ENCODE assay signal across 22 mouse cellular contexts in genomic region chrX:107004496-107004895, GRCm38 (mm10).
A peak's percentile ranks its signal among the peaks of the same experiment; 100 is the strongest.
DNase-seq lines count a peak whose midpoint lies in the region; ATAC-seq lines count a peak whose summit lies in the region.
"Had no signal": no experiment of that assay in that cellular context is flagged by ENCODE, and none has a peak within 500 bp of the region (broad histone marks: within the 10 kb centered on the region; RNA-seq: fewer than 3 reads in every experiment).

No protein-coding gene starts in this region.

- DNase-seq in heart, adult 11 months: peak; percentile 14
- DNase-seq in retina, postnatal 1 day: peak; percentile 1
- no peak for DNase-seq in retina, embryonic 14.5 days (ENCODE audit: low spot score)
- DNase-seq in urinary bladder, postnatal 36 days (ENCODE audit: low spot score in 2 of 2): no peak
- DNase-seq: adrenal gland, adult 2 months; adrenal gland, postnatal 10 days; adrenal gland, postnatal 25 days; cerebellum, adult 11 months; cerebellum, adult 18-20 months; cerebellum, adult 8-10 months; cerebellum, adult 9-11 months; cerebellum, postnatal 14 days; cerebellum, postnatal 36 days; forebrain, postnatal 0 days had no signal

- no peaks in the 10 kb centered on the region for H3K4me1 ChIP-seq in heart, embryonic 11.5 days (ENCODE audit: control insufficient read depth, insufficient read depth, low read length)
- H3K4me1 ChIP-seq: embryonic facial prominence, embryonic 15.5 days; forebrain, embryonic 12.5 days had no signal

- H3K9ac ChIP-seq in heart, embryonic 11.5 days (ENCODE audit: low read depth, low read length): no peak overlapping the region
- H3K9ac ChIP-seq: embryonic facial prominence, embryonic 13.5 days; embryonic facial prominence, embryonic 15.5 days; forebrain, embryonic 12.5 days; forebrain, postnatal 0 days had no signal

- H3K27me3 ChIP-seq in heart, embryonic 11.5 days (ENCODE audit: control insufficient read depth, insufficient read depth, low read length): no peaks in the 10 kb centered on the region
- H3K27me3 ChIP-seq: embryonic facial prominence, embryonic 13.5 days; embryonic facial prominence, embryonic 15.5 days; forebrain, embryonic 12.5 days had no signal

- no peak overlapping the region for H3K4me3 ChIP-seq in heart, embryonic 11.5 days (ENCODE audit: low read depth, low read length)
- H3K4me3 ChIP-seq: embryonic facial prominence, embryonic 13.5 days; embryonic facial prominence, embryonic 15.5 days; erythroblast, embryonic 14.5 days; forebrain, embryonic 10.5 days; forebrain, embryonic 12.5 days had no signal

- no peaks in the 10 kb centered on the region for H3K9me3 ChIP-seq in heart, embryonic 11.5 days (replicated peaks; ENCODE audit: control insufficient read depth, low read length)
- H3K9me3 ChIP-seq: embryonic facial prominence, embryonic 13.5 days; embryonic facial prominence, embryonic 15.5 days; forebrain, embryonic 10.5 days; forebrain, embryonic 12.5 days had no signal

- no peaks in the 10 kb centered on the region for H3K36me3 ChIP-seq in heart, embryonic 11.5 days (ENCODE audit: control insufficient read depth, insufficient read depth, low read length)
- H3K36me3 ChIP-seq: embryonic facial prominence, embryonic 13.5 days; embryonic facial prominence, embryonic 15.5 days; forebrain, embryonic 10.5 days; forebrain, embryonic 12.5 days had no signal

- no peak overlapping the region for H3K4me2 ChIP-seq in heart, embryonic 11.5 days
- H3K4me2 ChIP-seq: embryonic facial prominence, embryonic 13.5 days; embryonic facial prominence, embryonic 15.5 days; forebrain, embryonic 12.5 days had no signal

- no peak overlapping the region for H3K27ac ChIP-seq in heart, embryonic 11.5 days (ENCODE audit: low read depth, low read length)
- H3K27ac ChIP-seq: embryonic facial prominence, embryonic 13.5 days; embryonic facial prominence, embryonic 15.5 days; forebrain, embryonic 10.5 days; forebrain, embryonic 12.5 days had no signal

- ATAC-seq in heart, embryonic 11.5 days (replicated peaks; ENCODE audit: insufficient number of reproducible peaks, low FRiP score, low TSS enrichment): no peak
- ATAC-seq in monocyte, adult 5-6 weeks (replicated peaks; ENCODE audit: insufficient number of reproducible peaks, low FRiP score, low TSS enrichment, poor library complexity, severe bottlenecking): peak; percentile 96
- ATAC-seq: forebrain, embryonic 14.5 days; forebrain, postnatal 0 days had no signal

- WGBS in heart, embryonic 11.5 days (ENCODE audit: insufficient replicate concordance): 68% methylated on average over 7 of the region's 7 CpGs

Comparison
In these comparisons a context has a peak if more than half of its experiments do, and no peak if none do; other contexts are left out.
1. DNase-seq: peak in heart, adult 11 months (single experiment) and retina, postnatal 1 day (single experiment); none in retina, embryonic 14.5 days (single experiment) and urinary bladder, postnatal 36 days (0 of 2).